Mouse (Mus musculus): ENCODE data around the gene Gm29735.
"Not testable (repeated sequence)": the region's sequence is repeated elsewhere in the genome, so short reads cannot be mapped to it uniquely, and the experiment has no call there.

Gene Gm29735

GRCm38 (mm10) chr7:142157013-142157412 lies at the start of gene Gm29735:
TSS of gene Gm29735 (minus strand) at chr7:142157113.
- DNase-seq (ENCODE audit: low spot score in 2 of 2) = not testable (repeated sequence)

DNA sequence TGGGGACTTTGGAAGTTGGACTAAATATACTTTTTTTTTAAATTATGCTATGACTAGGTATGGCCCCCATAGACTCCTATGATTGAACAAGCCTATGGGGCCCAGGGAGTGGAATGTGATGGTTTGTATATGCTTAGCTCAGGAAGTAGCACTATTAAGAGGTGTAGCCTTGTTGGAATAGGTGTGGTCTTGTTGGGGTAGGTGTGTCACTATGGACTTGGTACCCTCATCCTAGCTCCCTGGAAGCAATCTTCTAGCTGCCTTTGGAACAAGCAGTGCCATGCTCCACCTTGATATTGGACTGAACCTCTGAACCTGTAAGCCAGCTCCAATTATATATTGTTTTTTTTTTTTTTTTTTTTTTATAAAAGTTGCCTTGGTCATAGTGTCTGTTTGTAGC lies 48.6 kb upstream of the Gm29735 start:
- no peak for DNase-seq (ENCODE audit: low spot score in 2 of 2)

GRCm38 (mm10) chr7:142201064-142201463 lies 44.2 kb upstream of the Gm29735 start, which contains the start of gene Krtap5-3:
TSS of gene Krtap5-3 (plus strand) at chr7:142201364.
- no peak for DNase-seq (ENCODE audit: low spot score in 2 of 2)

DNA sequence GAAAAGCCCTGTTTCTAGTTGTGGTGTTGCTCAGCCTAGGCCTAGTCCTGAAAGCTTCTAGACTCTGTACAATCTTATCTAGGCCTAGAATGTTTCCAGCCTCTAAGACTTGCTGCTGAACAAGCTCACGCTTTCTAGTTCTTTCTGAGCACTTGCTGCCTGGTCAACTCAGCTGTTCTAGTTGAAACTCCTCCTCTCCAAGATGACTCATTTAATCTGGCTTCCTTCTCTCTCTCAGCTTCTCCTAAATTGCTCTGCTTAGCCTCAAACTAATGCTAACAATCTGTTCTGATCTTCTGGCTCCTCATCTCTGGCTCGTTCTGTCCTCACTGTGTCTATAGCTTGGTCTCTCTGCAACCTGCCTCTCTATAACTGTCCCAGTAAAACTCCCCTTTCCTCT lies 41.8 kb upstream of the Gm29735 start:
- DNase-seq (ENCODE audit: low spot score in 2 of 2) = no peak

DNA sequence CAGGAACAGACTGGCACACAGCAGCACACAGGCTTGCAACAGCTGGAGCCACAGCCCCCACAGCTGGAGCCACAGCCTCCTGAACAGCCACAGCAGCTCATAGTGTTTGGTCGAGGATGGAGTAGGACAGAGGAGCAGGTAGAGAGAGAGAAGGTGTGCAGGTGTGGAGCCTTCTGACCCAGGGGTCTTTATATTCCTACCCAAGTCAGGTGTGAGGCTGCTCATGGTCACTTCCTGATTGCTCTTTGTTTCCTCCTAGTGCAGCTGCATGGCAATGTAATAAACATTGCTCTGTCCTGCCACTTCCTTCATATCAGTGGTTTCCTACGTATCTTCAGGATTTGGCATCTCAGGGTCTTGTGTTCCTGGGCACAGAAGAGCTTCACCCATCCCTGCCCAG lies 33.4 kb upstream of the Gm29735 start, which contains the start of gene Gm10153:
Gene Gm10153, minus strand, starts transcription at position 101 of the 400 bp plus-strand sequence.
- no peak for DNase-seq (ENCODE audit: low spot score in 2 of 2)

DNA sequence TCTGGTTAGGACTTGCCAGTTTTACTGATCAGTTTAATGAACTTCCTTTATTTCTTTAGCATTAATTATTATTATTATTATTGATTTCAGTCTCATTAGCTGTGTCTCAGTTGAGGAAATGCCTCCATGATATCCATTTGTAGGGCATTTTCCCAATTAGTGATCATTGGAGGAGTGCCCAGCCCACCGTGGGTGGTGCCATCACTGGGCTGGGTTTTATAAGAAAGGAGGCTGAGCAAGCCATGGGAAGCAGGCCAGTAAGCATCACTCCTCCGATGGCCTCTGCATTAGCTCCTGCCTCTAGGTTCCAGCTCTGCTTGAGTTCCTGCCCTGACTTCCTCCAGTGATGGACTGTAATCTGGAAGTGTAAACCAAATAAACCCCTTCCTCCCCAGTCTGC lies 31.2 kb upstream of the Gm29735 start:
- no peak for DNase-seq (ENCODE audit: low spot score in 2 of 2)

DNA sequence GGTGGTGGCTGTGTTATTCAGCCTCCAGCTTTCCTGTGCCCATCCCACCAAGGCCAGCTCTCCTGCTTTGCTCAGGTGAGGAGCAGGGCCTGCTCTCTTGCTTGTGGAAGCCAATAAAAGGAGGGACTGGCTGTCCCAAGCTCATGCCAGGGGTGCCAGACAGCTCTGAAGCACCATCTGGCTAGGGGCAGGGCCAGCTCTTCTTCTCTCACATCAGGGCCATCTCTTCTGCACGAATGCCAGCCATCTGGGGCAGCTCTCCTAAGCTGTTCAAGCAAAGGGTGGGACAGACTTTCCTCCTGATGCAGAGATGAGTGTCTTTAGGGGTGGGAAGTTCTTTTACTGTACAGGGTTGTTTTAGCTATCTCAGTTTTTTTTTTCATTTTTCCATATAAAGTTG lies 24.1 kb upstream of the Gm29735 start:
- DNase-seq (ENCODE audit: low spot score in 2 of 2) = no peak

- no peak for DNase-seq (ENCODE audit: low spot score in 2 of 2)
Measured at GRCm38 (mm10) chr7:142178685-142179084, 21.8 kb upstream of the Gm29735 start.

DNA sequence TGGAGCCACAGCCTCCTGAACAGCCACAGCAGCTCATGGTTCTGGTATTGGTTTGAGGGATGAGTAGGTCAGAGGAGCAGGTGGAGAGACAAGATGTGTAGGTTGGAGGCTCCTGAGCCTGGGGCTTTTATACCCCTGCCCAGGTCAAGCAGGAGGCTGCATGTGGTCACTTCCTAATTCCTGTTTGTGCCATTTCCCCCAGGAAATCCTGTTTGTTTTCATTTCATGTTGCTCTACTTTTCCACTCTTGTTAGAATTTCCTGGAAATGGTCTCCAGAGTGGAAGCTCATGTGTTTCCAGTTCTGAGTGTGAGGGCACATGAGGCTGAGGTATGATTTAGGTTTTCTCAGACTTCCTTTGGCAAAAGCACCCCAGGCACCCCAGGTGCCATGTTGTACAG lies 19.0 kb upstream of the Gm29735 start, which contains the start of gene Krtap5-2:
Gene Krtap5-2, minus strand, starts transcription at position 101 of the 400 bp plus-strand sequence.
- not testable (repeated sequence) for DNase-seq (ENCODE audit: low spot score in 2 of 2)

DNA sequence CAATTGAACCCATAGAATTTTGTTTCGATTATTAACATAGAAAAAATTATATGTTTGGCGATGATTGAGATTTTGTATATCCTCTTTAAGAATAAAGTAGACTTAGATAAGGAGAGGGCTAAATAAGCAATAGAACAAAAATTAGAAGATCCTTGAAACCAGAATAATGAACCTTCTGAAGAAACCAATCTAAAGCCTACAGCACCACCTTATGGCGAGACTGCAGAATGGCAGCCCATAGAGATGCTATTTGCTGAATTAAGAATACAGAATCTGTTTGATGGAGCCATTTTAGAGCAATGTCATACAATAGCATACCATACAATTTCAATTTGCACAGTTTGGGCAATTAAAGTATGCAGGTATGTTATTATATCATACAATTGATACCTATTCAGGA lies 12.9 kb upstream of the Gm29735 start:
- no peak for DNase-seq (ENCODE audit: low spot score in 2 of 2)

GRCm38 (mm10) chr7:142165639-142166038 lies 8.7 kb upstream of the Gm29735 start, which contains the start of gene Gm4553:
TSS of gene Gm4553 (minus strand) at chr7:142165739.
- DNase-seq (ENCODE audit: low spot score in 2 of 2) = not testable (repeated sequence)

DNA sequence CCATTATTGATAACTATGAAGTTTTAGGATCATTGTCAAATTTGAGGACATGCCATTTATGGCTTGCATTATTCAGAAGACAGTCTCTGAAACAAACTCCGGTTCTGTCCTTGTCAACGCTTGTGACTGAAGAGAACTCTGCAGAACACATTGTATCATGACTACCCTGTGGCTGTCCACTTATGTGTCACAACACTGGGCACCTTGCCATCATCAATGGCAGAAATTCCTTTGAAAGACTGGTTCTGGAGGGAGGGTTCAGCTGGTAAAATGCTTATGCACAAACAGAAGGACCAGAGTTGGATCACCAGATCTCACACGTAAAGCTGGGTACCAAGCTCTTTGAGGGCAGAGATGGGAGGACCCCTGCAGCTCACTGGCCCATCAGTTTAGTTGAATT lies 2.5 kb upstream of the Gm29735 start:
- no peak for DNase-seq (ENCODE audit: low spot score in 2 of 2)

DNA sequence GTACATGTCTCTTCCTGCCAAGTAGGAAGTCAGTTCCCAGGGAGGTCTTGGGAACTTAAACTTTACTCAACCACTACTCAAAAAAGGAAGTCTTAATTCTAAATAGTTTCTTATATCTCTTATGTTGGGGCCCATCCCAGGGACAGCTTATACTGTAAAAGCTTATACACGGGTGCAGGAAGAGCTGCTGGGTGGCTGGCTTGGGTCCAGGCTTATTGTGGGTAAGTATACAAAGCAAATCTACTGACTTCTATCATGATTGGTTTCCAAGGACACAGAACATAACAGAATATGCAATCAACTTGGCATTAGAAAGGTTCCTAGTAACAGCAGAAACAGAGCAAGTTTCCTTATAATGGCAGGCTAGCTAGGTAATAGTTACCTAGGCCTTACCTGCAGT lies 1.6 kb downstream of the Gm29735 start:
- no peak for DNase-seq (ENCODE audit: low spot score in 2 of 2)

DNA sequence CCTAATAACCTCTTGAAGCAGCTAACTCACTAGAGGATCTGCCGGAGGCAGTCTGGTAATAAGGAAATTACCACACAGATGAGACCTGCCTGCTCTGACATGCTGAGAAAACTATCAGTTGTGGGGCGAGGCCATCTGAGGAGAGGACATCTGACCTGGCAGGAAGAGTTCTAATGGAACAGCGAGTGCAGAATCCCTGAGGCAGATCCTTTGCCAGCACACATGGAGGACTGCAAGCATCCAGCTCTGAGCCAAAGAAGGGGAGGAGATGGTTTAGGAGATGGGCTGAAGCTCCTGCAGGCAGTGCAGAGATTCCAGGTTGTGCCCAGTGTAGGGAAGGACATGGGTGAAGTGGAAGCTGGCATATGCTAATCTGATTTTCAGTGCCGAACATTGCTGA lies 4.7 kb downstream of the Gm29735 start:
- DNase-seq (ENCODE audit: low spot score in 2 of 2) = no peak

DNA sequence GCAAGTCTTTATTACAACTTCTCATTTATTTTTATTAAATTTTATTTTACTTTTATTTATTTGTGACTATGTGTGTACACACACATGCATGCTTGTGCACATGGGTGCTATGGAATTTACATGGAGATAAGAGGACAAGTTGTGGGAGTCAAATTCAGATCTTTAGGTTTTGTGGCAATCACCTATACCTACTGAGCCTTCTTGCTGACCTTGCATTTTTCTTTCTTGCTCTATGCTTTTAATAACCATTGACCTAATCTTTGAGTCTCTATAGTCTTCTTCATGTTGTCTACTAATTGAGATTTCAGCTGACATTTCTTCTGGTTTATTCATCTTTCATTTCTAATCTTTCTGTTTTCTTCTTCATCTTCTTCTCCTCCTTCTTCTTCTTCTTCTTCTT lies 8.3 kb downstream of the Gm29735 start:
- DNase-seq (ENCODE audit: low spot score in 2 of 2) = no peak

DNA sequence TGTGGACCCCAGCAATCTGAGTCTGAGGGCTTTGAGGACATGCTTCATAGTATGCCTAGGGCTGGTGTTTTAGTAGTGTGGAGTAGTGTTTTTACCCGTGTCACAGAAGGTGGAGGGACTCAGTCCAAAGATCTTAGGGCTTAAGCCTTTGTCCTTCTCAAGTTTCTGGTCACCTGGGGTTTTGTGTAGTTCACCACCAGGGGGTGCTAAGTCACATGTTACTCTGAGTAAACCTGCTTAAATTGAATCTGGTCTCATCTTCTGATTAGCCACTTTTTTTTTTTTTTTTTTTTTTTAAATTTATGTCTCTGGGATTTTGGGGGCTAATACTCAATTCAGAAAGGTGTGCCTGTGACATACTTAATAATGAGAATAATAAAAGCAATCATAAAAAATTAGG lies 10.9 kb downstream of the Gm29735 start:
- no peak for DNase-seq (ENCODE audit: low spot score in 2 of 2)

GRCm38 (mm10) chr7:142145413-142145940 lies 11.4 kb downstream of the Gm29735 start:
- no peak for DNase-seq (ENCODE audit: low spot score in 2 of 2)

DNA sequence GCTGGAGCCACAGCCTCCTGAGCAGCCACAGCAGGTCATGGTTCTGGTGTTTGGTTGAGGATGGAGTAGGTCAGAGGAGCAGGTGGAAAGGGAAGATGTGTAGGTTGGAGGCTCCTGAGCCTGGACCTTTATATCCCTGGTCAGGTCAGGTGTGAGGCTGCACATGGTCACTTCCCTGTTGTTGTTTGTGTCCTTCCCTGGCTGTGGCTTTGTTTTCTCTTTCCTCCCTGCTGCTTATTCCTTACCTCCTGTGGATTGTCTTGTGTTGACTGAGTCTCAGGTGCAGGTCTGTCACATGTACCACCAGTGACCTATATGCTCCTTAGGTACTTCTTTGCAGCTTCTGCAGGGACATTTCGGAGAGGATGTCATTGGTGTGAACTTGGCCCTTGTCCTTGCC lies 12.4 kb downstream of the Gm29735 start, which contains the start of gene Gm45337:
Gene Gm45337, minus strand, starts transcription at position 101 of the 400 bp plus-strand sequence.
- DNase-seq (ENCODE audit: low spot score in 2 of 2) = no peak

GRCm38 (mm10) chr7:142143506-142144010 lies 13.4 kb downstream of the Gm29735 start:
- not testable (repeated sequence) for DNase-seq (ENCODE audit: low spot score in 2 of 2)

DNA sequence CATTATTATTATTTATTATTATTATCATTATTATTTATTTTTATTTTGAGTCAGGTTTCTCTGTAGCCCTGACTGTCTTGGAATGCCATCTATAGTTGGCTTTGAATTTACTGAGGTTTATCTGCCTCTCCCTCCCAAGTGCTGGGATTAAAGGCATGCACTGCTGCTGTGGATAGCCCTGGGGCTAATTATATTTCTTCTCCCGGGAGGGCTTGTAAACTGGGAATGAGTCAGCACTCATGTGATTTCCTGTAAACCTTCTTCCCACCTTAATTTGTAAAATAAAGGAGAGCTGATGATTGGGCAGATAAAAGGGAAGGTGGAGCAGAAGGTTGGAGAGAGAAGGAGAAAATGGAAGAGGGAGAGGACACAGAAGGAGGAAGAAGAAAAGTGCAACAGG lies 16.2 kb downstream of the Gm29735 start:
- DNase-seq (ENCODE audit: low spot score in 2 of 2) = no peak

- DNase-seq (ENCODE audit: low spot score in 2 of 2) = not testable (repeated sequence)
Measured at GRCm38 (mm10) chr7:142135934-142136333, 21.0 kb downstream of the Gm29735 start, which contains the start of gene Gm39115. TSS of gene Gm39115 (minus strand) at chr7:142136034.

DNA sequence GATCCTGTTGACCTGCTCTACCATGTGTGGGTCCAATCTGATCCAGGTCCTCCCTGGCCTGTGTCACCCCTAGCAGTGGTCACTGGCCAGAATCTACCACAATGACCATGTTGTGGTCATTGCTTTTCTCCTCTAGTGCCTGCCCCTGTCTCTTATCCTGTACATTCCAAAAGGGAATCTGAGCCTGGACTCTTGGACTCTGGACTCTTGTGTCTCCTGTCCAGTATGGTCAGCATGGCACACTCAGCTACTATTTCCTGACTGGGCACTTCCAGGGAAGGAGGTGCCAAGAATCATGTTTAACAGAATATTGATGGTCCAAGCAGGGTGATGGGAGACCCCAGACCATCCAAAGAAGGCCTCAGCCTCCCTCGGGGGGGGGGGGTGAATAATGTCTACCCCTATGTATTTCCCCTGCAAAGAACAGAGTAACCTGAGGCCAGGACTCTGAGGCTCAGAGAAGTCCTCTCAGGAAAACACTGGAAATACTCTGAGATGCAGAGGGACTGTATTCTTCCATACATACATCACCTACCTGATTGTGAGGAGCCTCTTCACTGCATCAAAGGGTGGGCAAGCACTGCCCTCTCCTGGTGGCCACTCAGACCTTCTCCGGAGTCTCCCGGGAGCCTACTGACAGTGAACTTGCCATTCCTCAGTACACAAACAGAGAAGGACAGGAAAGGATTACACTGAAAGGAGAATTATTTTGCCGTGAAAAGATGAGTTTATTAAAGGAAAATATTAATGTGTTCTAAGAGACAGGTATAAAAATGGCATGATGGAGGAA lies 22.5 kb downstream of the Gm29735 start:
- no peak for DNase-seq (ENCODE audit: low spot score in 2 of 2)

GRCm38 (mm10) chr7:142128843-142129242 lies 28.1 kb downstream of the Gm29735 start:
- no peak for DNase-seq (ENCODE audit: low spot score in 2 of 2)

All from frontal cortex, postnatal 14 days (tissue).